Mouse (Mus musculus) spleen, postnatal 4 days (tissue): ENCODE results near the gene Riok2.

Experiments
- DNase-seq, 2 experiments: peaks; one replicate each; pipeline ENCODE4 v3.0.0; 2022; ENCODE audit warnings: low spot score in 2 of 2

The Riok2 gene

GRCm38 (mm10) chr17:17408137-17408536, 34.0 kb downstream of the Riok2 start:
- no peak for DNase-seq

GRCm38 (mm10) chr17:17408720-17409478, 34.8 kb downstream of the Riok2 start:
- DNase-seq, result no peak

- no peak for DNase-seq
Measured at GRCm38 (mm10) chr17:17409601-17410000, 35.5 kb downstream of the Riok2 start.

GRCm38 (mm10) chr17:17411443-17411842, 37.3 kb downstream of the Riok2 start:
- no peak for DNase-seq

GRCm38 (mm10) chr17:17412176-17412575, 38.1 kb downstream of the Riok2 start:
- DNase-seq, result no peak

- no peak for DNase-seq
Measured at GRCm38 (mm10) chr17:17414206-17414605, 40.1 kb downstream of the Riok2 start.

GRCm38 (mm10) chr17:17424609-17425307, 50.6 kb downstream of the Riok2 start:
- DNase-seq, result no peak

GRCm38 (mm10) chr17:17425308-17425813, 51.3 kb downstream of the Riok2 start:
- DNase-seq, result no peak

- no peak for DNase-seq
Measured at GRCm38 (mm10) chr17:17425906-17426305, 51.8 kb downstream of the Riok2 start.

- DNase-seq, result no peak
Measured at GRCm38 (mm10) chr17:17428888-17429287, 54.8 kb downstream of the Riok2 start.

- DNase-seq, result no peak
Measured at GRCm38 (mm10) chr17:17433679-17434078, 59.6 kb downstream of the Riok2 start.

GRCm38 (mm10) chr17:17438576-17439191, 64.6 kb downstream of the Riok2 start:
- DNase-seq, result no peak

- DNase-seq, result no peak
Measured at GRCm38 (mm10) chr17:17441876-17442498, 67.9 kb downstream of the Riok2 start.

GRCm38 (mm10) chr17:17444297-17444886, 70.3 kb downstream of the Riok2 start:
- DNase-seq, result no peak
